Mouse (Mus musculus) right cerebral cortex, adult 18-20 months (tissue): Measurements from ENCODE around the gene Grik2.
"Not testable (repeated sequence)": the region's sequence is repeated elsewhere in the genome, so short reads cannot be mapped to it uniquely, and the experiment has no call there.

Experiments
- DNase-seq: peaks from one replicate; pipeline ENCODE4 v3.0.0; 2022; ENCODE audit warnings: mixed read lengths

The Grik2 gene

DNA sequence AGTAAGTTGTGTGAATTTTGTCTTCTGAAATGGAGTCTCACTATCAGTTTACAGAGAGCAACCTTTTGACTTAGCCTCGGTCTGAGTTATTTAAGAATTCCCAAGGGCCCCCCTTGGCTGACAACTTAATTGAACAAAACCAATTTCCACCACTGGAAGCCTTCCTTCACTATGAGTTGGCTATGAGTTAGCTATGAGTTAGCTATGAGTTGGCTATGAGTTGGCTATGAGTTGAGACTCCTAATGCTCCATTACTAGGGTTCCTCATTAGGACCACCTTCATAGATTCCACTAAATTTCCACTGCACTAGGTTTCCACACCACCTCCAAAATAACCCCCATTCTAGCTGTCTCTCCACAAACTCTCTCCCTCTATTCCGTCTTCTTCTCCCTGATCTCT is 468.7 kb downstream of the Grik2 start:
- DNase-seq = no peak

DNA sequence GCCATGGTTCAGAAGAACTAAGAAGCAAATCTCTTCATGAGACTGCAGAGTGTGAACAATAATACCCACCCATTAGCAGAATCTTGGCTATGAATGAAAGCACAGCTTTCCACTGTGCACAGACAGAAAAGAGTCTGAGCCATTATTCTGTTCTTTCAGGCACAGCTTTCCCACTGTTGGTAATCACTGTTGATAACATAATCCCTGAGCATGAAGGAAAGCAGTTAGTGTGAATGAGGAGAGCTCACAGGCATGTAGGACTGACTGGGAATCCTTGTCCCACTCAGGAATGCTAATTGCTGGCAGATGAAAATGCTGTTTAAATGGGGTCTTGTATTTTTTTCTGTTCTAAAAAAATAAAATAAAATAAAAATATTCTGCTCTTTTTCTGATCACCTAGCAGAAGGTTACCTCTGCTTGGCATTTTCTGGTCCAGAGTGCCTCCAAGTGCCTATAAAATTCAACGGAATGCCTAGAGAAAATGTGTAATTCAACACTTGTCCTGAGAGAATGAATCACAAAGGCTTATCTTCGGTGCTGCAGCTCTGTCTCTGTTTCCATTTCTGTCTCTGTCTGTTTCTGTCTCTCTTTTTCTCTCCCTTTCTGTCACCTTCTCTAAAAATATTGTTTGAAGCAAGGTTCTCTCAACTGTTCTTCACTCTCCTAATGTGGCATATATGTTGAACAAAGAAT is 532.2 kb downstream of the Grik2 start:
- peak; percentile 6 for DNase-seq

DNA sequence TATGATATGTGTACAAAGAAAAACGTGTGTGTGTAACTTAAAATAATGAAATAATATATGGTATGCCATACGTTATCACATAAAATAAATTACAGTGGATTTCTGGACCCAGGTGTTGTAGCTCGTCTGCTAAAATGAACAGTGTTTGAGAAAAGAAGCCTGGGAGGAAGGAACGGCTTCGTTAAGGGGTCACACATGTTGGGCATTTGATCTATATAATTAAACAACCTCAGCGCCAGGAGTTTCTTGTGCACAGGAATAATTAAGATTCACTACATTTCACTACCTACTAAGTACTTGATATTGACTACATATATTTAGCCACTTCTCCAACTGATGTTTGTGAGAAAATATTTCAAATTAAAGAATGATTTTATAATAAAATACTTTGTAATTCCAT is 551.2 kb downstream of the Grik2 start:
- DNase-seq = not testable (repeated sequence)

DNA sequence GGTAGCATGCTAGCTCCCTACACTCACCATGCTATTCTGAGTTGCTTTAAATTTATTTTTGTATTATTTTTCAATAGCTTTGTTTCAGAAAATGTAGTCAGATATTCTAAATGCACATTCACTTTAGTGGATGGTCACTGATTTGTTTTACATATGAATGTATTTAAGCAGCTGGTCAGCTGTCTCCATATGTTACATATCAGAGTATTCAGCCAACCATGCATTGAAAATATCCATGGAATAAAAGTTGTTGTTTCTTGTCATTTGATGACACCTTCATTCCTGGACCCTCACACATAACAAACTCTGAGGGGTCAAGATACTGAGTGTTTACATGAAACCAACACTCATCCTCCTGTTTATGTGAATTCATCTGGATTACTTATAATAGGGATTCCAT is 551.7 kb downstream of the Grik2 start:
- not testable (repeated sequence) for DNase-seq

DNA sequence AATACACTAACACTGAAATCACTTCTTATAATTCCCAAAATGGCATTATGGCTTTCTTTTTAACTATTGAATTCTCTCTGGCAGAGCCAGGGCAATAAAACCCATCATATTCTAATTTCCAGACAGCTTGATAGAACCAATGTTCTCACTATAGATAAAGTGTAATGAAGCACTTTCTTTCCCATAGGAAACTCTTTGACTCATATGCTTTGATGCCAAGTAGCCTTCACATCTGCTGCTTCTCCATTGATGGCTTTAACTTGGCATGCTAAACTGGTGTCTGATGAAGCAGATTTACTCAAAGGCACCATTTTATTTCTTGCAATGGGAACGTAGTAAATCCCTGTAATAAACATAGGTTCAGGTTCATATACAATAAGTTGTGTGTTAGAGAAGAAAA is 568.5 kb downstream of the Grik2 start:
- no peak for DNase-seq

DNA sequence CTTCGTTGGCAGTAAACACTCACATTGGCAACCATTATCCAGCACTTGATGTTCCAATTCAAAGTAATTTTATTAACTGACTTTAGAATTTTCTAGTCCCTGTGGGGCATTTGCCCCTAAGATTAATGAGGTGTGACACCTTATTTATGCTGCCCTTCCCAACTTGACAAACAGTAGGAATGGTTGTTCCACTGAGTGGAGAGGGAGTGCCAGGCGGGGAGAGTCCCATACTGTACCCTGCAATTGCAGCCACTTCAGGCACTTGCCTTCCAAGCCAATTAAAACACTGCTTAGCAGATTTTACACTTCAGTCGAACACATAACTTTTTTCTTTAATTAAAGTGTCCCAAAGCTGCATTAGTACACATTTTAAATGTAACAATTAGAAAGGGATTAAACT is 568.9 kb downstream of the Grik2 start:
- no peak for DNase-seq

DNA sequence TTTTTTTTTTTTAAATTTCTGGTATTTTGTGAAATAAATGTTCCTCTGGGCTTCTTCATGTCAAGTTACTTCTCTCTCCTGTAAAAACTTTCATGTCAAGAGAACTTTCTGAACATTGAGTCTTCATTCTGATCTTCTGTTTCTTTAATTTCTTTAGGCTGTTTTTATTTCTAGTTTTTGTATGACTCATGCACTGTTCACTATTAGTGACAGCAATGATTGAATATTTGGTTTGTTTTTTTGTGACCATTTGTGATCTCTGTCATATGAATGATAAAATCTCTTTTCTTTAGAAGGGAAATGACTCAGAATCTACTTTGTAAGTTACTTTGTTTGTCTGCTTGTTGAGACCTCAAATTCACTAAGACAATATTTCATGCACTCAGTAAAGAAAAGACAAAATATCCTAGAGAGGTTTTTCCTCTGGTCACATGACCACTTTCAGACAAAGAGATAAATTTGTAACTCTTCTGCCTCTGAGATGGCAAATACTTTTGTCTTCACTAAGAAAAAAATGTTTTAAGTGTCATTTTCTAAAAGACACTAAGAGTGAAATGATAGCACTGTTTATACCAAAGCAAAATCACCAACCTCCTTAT is 596.7 kb downstream of the Grik2 start:
- no peak for DNase-seq

DNA sequence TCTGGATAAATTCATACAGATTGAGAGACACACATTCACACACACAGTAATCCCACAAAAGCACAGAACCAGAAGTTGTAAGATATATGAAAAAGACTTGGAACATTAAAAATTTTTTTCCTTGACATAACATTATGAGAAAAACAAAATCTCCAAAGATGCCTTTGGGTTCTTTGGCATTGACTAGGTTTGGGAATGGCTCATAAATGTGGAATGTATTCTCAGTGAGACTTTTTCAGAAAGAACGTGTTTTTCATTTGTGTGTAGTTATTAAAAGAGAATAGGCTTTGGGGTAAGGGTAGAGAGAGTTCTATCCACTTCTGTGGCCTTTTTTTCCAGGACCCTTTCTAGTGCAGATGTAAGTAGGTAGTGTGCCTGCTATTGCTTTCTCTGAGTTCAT is 597.3 kb downstream of the Grik2 start:
- no peak for DNase-seq

DNA sequence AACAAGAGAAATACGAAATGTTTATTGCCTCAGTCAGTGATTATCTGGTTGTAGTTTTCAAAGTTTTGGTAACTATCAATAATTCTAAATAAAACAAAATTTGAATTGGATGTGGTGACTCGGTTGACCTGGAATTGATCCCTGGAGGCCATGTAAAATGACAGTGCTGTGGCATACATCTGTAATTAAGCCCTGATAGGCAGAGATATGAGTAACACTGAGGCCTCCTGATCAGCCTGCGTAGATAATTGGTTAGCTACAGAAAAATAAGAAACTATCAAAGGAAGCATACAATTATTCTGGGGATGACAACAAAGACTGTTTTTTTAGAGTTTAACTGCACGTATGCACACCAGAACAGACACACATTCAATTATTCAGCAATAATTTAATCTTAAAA is 634.4 kb downstream of the Grik2 start:
- no peak for DNase-seq

DNA sequence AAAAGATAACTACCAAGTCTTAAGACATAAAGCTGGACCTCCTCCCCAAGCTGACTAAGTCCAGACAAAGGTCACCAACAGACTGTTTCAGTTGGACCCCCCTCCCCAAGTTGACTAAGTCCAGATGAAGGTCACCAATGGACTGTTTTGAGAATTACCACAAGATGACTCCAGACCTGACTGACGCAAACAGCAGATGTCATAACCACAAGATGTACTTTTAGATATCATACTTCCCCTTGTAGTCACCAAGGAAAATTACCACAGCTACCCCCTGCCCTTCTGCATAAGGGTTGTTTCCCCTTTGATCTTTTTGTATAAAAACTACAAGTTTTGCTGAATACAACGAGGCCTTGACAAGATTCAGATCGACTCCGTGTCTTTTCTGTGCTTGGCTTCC is 637.1 kb downstream of the Grik2 start:
- DNase-seq = not testable (repeated sequence)

DNA sequence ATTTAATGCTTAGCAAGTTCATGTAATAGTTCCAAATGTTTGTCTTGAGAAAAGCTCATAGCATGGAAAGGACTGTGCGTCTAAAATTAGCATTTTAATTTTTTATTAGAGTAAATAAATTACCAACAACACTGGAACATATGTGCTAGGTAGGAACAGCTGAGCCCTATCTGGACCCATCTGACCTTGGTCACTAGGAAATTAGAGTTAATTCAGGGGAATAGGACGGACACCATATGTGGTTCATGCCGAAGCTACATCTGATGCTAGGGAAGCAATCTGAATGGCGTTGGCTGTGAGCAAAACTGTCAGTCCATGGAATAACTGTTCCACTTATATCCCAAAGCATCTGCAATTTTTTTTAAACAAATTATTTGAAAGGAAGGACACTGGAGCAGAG is 638.9 kb downstream of the Grik2 start:
- no peak for DNase-seq

DNA sequence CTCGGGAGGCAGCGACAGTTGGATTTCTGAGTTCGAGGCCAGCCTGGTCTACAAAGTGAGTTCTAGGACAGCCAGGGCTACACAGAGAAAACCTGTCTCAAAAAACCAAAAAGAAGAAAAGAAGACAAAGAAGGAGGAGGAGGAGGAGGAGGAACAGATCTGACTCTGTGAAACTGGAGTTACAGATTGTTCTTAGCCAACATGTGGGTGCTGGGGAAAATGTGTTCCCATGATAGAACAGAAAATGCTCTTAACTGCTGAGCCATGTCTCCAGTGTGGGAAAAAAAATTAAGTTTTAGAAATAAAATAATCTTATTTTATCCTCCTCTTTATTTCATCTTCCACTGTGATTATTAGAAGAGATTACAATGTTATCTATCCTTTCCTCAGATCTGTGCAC is 645.9 kb downstream of the Grik2 start:
- DNase-seq = no peak

DNA sequence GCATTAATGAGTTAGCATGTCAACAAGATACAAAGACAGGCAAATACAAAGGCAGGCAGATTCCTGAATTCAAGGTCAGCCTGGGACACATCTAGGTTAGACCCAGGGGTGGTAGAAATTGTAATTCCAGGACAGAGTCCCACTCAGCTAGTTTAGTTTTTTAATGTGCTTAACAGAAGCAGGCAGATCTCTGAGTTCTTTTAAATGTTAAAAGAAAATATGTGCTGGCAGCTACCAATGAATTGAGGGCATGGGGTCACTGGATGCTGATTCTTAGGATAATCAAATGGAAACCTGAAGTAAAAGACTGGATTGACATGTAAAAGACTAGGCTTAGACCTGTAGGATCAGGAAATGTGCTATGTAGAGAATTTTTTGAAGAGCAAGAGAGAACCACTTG is 651.8 kb downstream of the Grik2 start:
- DNase-seq = no peak

DNA sequence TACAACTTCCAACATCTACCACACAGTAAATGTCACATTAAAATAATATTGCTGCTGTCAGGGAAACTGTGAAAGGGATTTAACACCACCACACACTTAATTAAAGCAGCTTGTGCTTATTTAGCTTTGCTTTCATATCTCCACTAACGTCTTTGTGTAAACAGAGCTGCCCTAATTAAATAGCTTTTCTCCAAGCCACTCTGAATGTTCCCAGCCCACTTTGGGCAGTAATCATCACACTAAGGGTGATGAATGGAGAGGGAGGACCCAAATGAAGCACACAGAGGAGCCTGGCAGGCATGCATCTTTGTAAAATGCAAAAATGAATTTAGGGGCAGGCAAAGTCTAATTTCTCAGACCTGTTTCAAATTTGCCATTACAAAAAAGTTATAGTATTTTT is 657.3 kb downstream of the Grik2 start:
- DNase-seq = no peak

DNA sequence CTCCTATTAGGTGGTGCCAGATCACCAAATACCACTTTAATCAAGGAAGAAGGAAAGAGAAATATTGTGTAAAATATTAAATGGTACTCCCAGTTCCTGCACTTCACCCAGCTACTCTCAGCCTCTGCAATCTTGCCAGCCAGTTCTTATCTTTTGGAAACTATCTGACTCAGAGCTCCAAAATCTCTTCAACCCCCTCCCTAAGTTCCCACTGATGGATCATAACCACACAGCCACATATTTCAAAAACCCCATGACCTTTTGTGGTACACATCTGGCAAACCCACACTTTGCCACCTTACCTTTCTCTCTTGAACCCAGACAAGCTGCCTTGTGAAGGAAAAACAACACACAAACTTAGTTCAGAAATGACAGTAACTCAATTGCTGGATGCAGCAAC is 738.2 kb downstream of the Grik2 start:
- no peak for DNase-seq

DNA sequence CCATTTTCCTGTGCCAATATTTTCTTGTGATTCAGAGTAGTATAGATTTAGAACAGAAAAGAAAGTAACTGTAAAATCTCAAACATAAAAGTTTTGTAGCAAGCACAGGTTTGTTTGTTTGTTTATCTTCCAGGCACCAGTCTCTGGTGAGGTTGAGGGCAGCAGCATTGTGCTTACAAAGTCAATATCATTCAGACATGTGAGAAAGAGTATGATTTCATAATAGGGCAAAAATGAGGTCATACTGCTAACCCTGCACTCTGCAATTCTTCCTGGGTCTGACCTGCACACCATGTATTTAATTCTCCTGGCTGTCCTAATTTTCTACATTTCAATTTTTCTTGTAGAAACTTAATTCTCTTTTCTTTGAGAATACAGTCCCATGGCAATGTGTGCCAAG is 739.2 kb downstream of the Grik2 start:
- no peak for DNase-seq
